Mouse (Mus musculus): ENCODE measurements around the gene Trarg1. TPM values are rescaled to one million over a fixed set of nuclear protein-coding genes. Genes with fewer than 3 reads are reported as not detected.

The Trarg1 gene
- polyA plus RNA-seq, 1 experiment from 2014 or later: 0.62 TPM

GRCm38 (mm10) chr11:76735753-76736324, 56.2 kb downstream of the Trarg1 start:
- peaks cover 3% of the 10 kb centered on the region; the same call in 1 of the 2 replicates for H3K4me1 ChIP-seq
- no peak for ATAC-seq (ENCODE audit: low FRiP score, low read depth)
- H3K36me3 ChIP-seq: peaks cover 31% of the 10 kb centered on the region
- no peaks in the 10 kb centered on the region for H3K9me3 ChIP-seq
- H3K27me3 ChIP-seq (replicated peaks): no peaks in the 10 kb centered on the region
- 78% methylated on average over 4 of the region's 4 CpGs for WGBS
- H3K4me3 ChIP-seq: no peak overlapping the region
- H3K4me2 ChIP-seq (replicated peaks): no peak overlapping the region
- no peak overlapping the region for H3K9ac ChIP-seq
- no peak overlapping the region for H3K27ac ChIP-seq

- no peak overlapping the region for H3K4me2 ChIP-seq (replicated peaks)
- WGBS: 78% methylated on average over 6 of the region's 6 CpGs
- no peak for ATAC-seq (ENCODE audit: low FRiP score, low read depth)
These were observed 59.5 kb downstream of the Trarg1 start for GRCm38 (mm10) chr11:76739125-76739524.

DNA sequence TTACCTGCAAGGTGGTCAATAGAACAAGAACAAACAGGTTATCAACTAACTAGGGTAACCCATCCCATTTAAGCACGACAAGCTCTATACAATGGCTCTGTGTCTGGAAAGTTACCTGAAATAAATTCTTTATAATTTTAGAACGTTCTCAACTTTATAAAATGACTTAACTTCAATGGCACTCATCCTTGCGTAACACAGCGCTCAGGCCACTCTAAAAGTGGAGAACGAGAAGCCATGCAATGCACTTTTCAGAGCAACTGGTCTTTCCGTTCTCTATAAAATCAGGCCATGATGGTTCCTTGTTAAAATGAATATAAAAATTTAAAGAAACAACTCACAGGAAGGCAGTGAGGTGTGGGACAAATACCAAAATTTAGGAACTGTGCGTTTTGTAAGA, 62.9 kb downstream of the Trarg1 start:
- Histone ChIP-seq H3K27me3 (replicated peaks) (no peaks in the 10 kb centered on the region), H3K9me3 (no peaks in the 10 kb centered on the region), H3K4me2 (replicated peaks) (no peak overlapping the region), H3K36me3 (peaks cover 33% of the 10 kb centered on the region), H3K27ac (no peak overlapping the region), H3K9ac (no peak overlapping the region), H3K4me1 (no peaks in the 10 kb centered on the region), H3K4me3 (no peak overlapping the region)
- ATAC-seq (ENCODE audit: low FRiP score, low read depth): no peak
- WGBS: 97% methylated on average over 7 of the region's 7 CpGs

More at GRCm38 (mm10) chr11:76739125-76739524, 59.5 kb downstream of the Trarg1 start:
- Histone ChIP-seq H3K27ac (no peak overlapping the region), H3K9ac (no peak overlapping the region), H3K9me3 (no peaks in the 10 kb centered on the region), H3K4me1 (peaks cover 3% of the 10 kb centered on the region; the same call in 1 of the 2 replicates), H3K27me3 (replicated peaks) (no peaks in the 10 kb centered on the region), H3K36me3 (peaks cover 21% of the 10 kb centered on the region; the same call in 1 of the 2 replicates), H3K4me3 (no peak overlapping the region)

DNA sequence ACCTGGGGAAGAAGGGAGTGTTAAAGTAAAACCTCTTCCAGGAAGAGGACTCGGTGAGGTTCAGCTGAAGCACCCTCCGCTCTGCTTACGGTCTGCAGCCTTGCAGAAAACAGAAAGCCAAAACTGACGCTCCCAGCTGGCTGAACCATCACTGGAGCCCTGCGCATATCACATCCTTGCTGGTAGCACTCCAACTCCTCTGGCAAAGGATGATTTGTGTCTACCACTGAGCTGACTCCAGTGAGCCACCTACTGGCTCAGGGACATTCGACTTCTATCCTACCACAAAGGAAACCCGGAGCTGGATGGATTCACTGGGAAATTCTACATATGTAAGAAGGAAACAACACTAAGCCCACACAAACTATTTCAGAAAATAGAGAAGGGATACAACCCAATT, 64.9 kb downstream of the Trarg1 start:
- no peak overlapping the region for H3K4me3 ChIP-seq
- H3K4me2 ChIP-seq (replicated peaks): no peak overlapping the region
- H3K36me3 ChIP-seq: peaks cover 49% of the 10 kb centered on the region
- H3K9me3 ChIP-seq: no peaks in the 10 kb centered on the region
- no peaks in the 10 kb centered on the region for H3K27me3 ChIP-seq (replicated peaks)
- H3K9ac ChIP-seq: no peak overlapping the region
- no peak for ATAC-seq (ENCODE audit: low FRiP score, low read depth)
- WGBS: 77% methylated on average over 7 of the region's 7 CpGs
- no peak overlapping the region for H3K27ac ChIP-seq
- H3K4me1 ChIP-seq: no peaks in the 10 kb centered on the region

GRCm38 (mm10) chr11:76745921-76746320, 66.3 kb downstream of the Trarg1 start:
- Histone ChIP-seq H3K4me3 (no peak overlapping the region), H3K4me1 (no peaks in the 10 kb centered on the region), H3K27ac (no peak overlapping the region), H3K4me2 (replicated peaks) (no peak overlapping the region), H3K27me3 (replicated peaks) (no peaks in the 10 kb centered on the region), H3K9ac (no peak overlapping the region), H3K9me3 (no peaks in the 10 kb centered on the region), H3K36me3 (peaks cover 62% of the 10 kb centered on the region)
- ATAC-seq (ENCODE audit: low FRiP score, low read depth): no peak
- WGBS: 91% methylated on average over 1 of the region's 1 CpGs

Other genes starting within 250 kb of the Trarg1 start
- gene Abr, start 57.5 kb upstream of the Trarg1 start, polyA plus RNA-seq (2016; fragmentation: Nextera tagmentation; extraction: Ambion mirVana): 74.9 and 76.2 TPM in 2 replicates
- gene Bhlha9, start 7.3 kb upstream of the Trarg1 start, polyA plus RNA-seq (2016; fragmentation: Nextera tagmentation; extraction: Ambion mirVana): 0.27 and 0.38 TPM in 2 replicates
- gene Gosr1, start 83.8 kb downstream of the Trarg1 start, polyA plus RNA-seq (2016; fragmentation: Nextera tagmentation; extraction: Ambion mirVana): 26.8 and 27.4 TPM in 2 replicates
- gene Cpd, start 167.2 kb downstream of the Trarg1 start, polyA plus RNA-seq (2016; fragmentation: Nextera tagmentation; extraction: Ambion mirVana): 11.9 and 12.5 TPM in 2 replicates
- gene Tmigd1, start 222.4 kb downstream of the Trarg1 start, polyA plus RNA-seq (2016; fragmentation: Nextera tagmentation; extraction: Ambion mirVana): not detected in 2 replicates
- 175 TPM in 2 replicates for gene Blmh, start 245.0 kb downstream of the Trarg1 start, polyA plus RNA-seq (2016; fragmentation: Nextera tagmentation; extraction: Ambion mirVana)

Data from neural tube, embryonic 12.5 days (tissue).